Mouse (Mus musculus): ENCODE measurements around the gene Mtmr12. TPM values are rescaled to one million over a fixed set of nuclear protein-coding genes. Genes with fewer than 3 reads are reported as not detected.
A peak's percentile ranks its signal among the peaks of the same experiment; 100 is the strongest.

Gene Mtmr12
- total and polyA plus RNA-seq, 3 experiments, result 14.3 to 38.2 TPM; not detected in 1

- TF ChIP-seq MYC (IDR thresholded peaks at IDR 0.05; ENCODE audit: low read depth, low read length), result no peak
- no peak for TF ChIP-seq TCF12 (IDR thresholded peaks at IDR 0.05; ENCODE audit: low read depth, low read length)
- TF ChIP-seq CHD2 (IDR thresholded peaks at IDR 0.05; ENCODE audit: low read length), result no peak
Observed at GRCm38 (mm10) chr15:12290330-12290729, 85.5 kb downstream of the Mtmr12 start (continued).

- TF ChIP-seq ETS1 (IDR thresholded peaks at IDR 0.05; ENCODE audit: low read depth, low read length) (peak; percentile 58; the same call in 1 of the 2 replicates), TCF12 (IDR thresholded peaks at IDR 0.05; ENCODE audit: low read depth, low read length) (peak; percentile 38), GATA1 (IDR thresholded peaks at IDR 0.05; ENCODE audit: low read depth, low read length) (peak; percentile 34; the same call in 1 of the 2 replicates), CTCF (IDR thresholded peaks at IDR 0.05 in 2 of 3, conservative IDR thresholded peaks at IDR 0.05 in 1 of 3; ENCODE audit: control insufficient read depth in 1 of 3, insufficient read depth in 1 of 3, low read depth in 2 of 3, low read length in 3 of 3, poor library complexity in 1 of 3, severe bottlenecking in 1 of 3) (no peak), ZNF384 (IDR thresholded peaks at IDR 0.05; ENCODE audit: low read depth, low read length) (no peak), MXI1 (IDR thresholded peaks at IDR 0.05; ENCODE audit: low read depth, low read length) (peak; percentile 16; the same call in 1 of the 2 replicates), EP300 (IDR thresholded peaks at IDR 0.05; ENCODE audit: low read depth in 1 of 2, low read length in 2 of 2) (peak; percentile 18 to 56; a peak in 3 of 4 replicates)
- H3K79me2 ChIP-seq (ENCODE audit: control insufficient read depth, insufficient read depth, low read length, poor library complexity), result no peaks in the 10 kb centered on the region
- no peaks in the 10 kb centered on the region for H3K27me3 ChIP-seq (ENCODE audit: control insufficient read depth in 1 of 2, insufficient read depth in 2 of 2, low read length in 2 of 2)
- no peak overlapping the region for H3K9ac ChIP-seq (ENCODE audit: control insufficient read depth, low read depth, low read length, poor library complexity, severe bottlenecking)
- peaks cover 0 to 4% of the 10 kb centered on the region in 2 experiments; a peak in 2 of 4 replicates for H3K4me1 ChIP-seq (ENCODE audit: control insufficient read depth in 1 of 2, insufficient read depth in 2 of 2, low read length in 2 of 2)
- DNase-seq (ENCODE audit: low read depth, low spot score), result no peak
- peaks cover 0 to 8% of the 10 kb centered on the region in 2 experiments; a peak in 2 of 4 replicates for H3K36me3 ChIP-seq (ENCODE audit: control insufficient read depth in 1 of 2, insufficient read depth in 2 of 2, low read length in 2 of 2)
- no peak overlapping the region for H3K27ac ChIP-seq (ENCODE audit: control insufficient read depth, low read depth, low read length)
- H3K4me3 ChIP-seq (ENCODE audit: control insufficient read depth in 1 of 2, insufficient read depth in 1 of 2, low read depth in 2 of 2, low read length in 2 of 2), result no peak overlapping the region
- H3K9me3 ChIP-seq (replicated peaks; ENCODE audit: insufficient read depth, low read length), result no peaks in the 10 kb centered on the region
Observed at GRCm38 (mm10) chr15:12291757-12292156, 86.9 kb downstream of the Mtmr12 start.

- no peak for TF ChIP-seq HCFC1 (IDR thresholded peaks at IDR 0.05; ENCODE audit: low read depth, low read length)
- TF ChIP-seq USF2 (IDR thresholded peaks at IDR 0.05; ENCODE audit: borderline replicate concordance in 1 of 2, insufficient read depth in 1 of 2, low read depth in 1 of 2, low read length in 2 of 2), result no peak
- TF ChIP-seq RAD21 (IDR thresholded peaks at IDR 0.05; ENCODE audit: low read depth, low read length), result no peak
- no peak for TF ChIP-seq SIN3A (IDR thresholded peaks at IDR 0.05; ENCODE audit: low read length)
- TF ChIP-seq UBTF (IDR thresholded peaks at IDR 0.05; ENCODE audit: borderline replicate concordance, insufficient read depth, low read depth, low read length), result no peak
- no peak for TF ChIP-seq NRF1 (IDR thresholded peaks at IDR 0.05; ENCODE audit: insufficient read depth, low read depth, low read length, poor library complexity, severe bottlenecking)
- H3K9me3 ChIP-seq (replicated peaks; ENCODE audit: insufficient read depth, low read length), result no peaks in the 10 kb centered on the region
- no peaks in the 10 kb centered on the region for H3K79me2 ChIP-seq (ENCODE audit: control insufficient read depth, insufficient read depth, low read length, poor library complexity)
- no peak for DNase-seq (ENCODE audit: low read depth, low spot score)
- H3K27ac ChIP-seq (ENCODE audit: control insufficient read depth, low read depth, low read length), result no peak overlapping the region
- H3K9ac ChIP-seq (ENCODE audit: control insufficient read depth, low read depth, low read length, poor library complexity, severe bottlenecking), result no peak overlapping the region
- H3K36me3 ChIP-seq (ENCODE audit: control insufficient read depth in 1 of 2, insufficient read depth in 2 of 2, low read length in 2 of 2), result peaks cover 0 to 7% of the 10 kb centered on the region in 2 experiments; a peak in 2 of 4 replicates
- H3K4me3 ChIP-seq (ENCODE audit: control insufficient read depth in 1 of 2, insufficient read depth in 1 of 2, low read depth in 2 of 2, low read length in 2 of 2), result no peak overlapping the region
- no peaks in the 10 kb centered on the region for H3K27me3 ChIP-seq (ENCODE audit: control insufficient read depth in 1 of 2, insufficient read depth in 2 of 2, low read length in 2 of 2)
- H3K4me1 ChIP-seq (ENCODE audit: control insufficient read depth in 1 of 2, insufficient read depth in 2 of 2, low read length in 2 of 2), result peaks cover 0 to 4% of the 10 kb centered on the region in 2 experiments; a peak in 2 of 4 replicates
Observed at GRCm38 (mm10) chr15:12296228-12296627, 91.4 kb downstream of the Mtmr12 start.

All from MEL (cell line).